Mouse (Mus musculus) myocyte (in vitro differentiated cells): Measurements from ENCODE around the gene Fam221b. TPM values are rescaled to one million over a fixed set of nuclear protein-coding genes. Genes with fewer than 3 reads are reported as not detected.

Experiments
- H3K27me3 ChIP-seq: one replicate; pipeline ENCODE4 v1.6.1; 2011; ENCODE audit not compliant: control insufficient read depth, insufficient read depth, insufficient read length
- H3K36me3 ChIP-seq: one replicate; pipeline ENCODE4 v1.6.1; 2011; ENCODE audit not compliant: control insufficient read depth, insufficient read depth
- H3K4me2 ChIP-seq: one replicate; pipeline ENCODE4 v1.6.1; 2011; ENCODE audit warnings: low read depth, control low read depth
- H3K4me3 ChIP-seq: one replicate; pipeline ENCODE4 v1.5.1; 2011; ENCODE audit warnings: mild to moderate bottlenecking, control low read depth, moderate library complexity
- H3K79me2 ChIP-seq: one replicate; pipeline ENCODE4 v1.6.1; 2011; ENCODE audit not compliant: control insufficient read depth, insufficient read depth
- H3ac ChIP-seq: one replicate; pipeline ENCODE4 v1.6.1; 2011; ENCODE audit not compliant: control insufficient read depth, insufficient read length
- CEBPB ChIP-seq: IDR thresholded peaks from 2 replicates; pipeline ENCODE4 v1.6.1; 2011; ENCODE audit warnings: mild to moderate bottlenecking, moderate library complexity; ENCODE audit not compliant: poor library complexity, insufficient read depth, severe bottlenecking
- E2F4 ChIP-seq: IDR thresholded peaks from one replicate; pipeline ENCODE4 v1.6.1; 2011; ENCODE audit warnings: mild to moderate bottlenecking, control low read depth, moderate library complexity; ENCODE audit not compliant: insufficient read depth
- MAX ChIP-seq: IDR thresholded peaks from one replicate; pipeline ENCODE4 v1.6.1; 2011; ENCODE audit warnings: low read depth, mild to moderate bottlenecking, control low read depth
- MYOD1 ChIP-seq, 3 experiments: IDR thresholded peaks; one replicate each; pipeline ENCODE4 v1.6.1; 2011; ENCODE audit warnings: control low read depth in 2 of 3, low read depth in 2 of 3, mild to moderate bottlenecking in 2 of 3, moderate library complexity in 1 of 3; ENCODE audit not compliant: insufficient read length in 2 of 3, control insufficient read depth in 1 of 3
- MYOG ChIP-seq, 3 experiments: IDR thresholded peaks; one replicate each; pipeline ENCODE4 v1.6.1; 2011; ENCODE audit warnings: control low read depth in 2 of 3, low read depth in 2 of 3, mild to moderate bottlenecking in 2 of 3; ENCODE audit not compliant: insufficient read length in 2 of 3, control insufficient read depth in 1 of 3, insufficient read depth in 1 of 3
- POLR2A ChIP-seq: IDR thresholded peaks from one replicate; pipeline ENCODE4 v1.6.1; 2011; ENCODE audit warnings: low read depth, mild to moderate bottlenecking, control low read depth, moderate library complexity; ENCODE audit not compliant: insufficient read length
- REST ChIP-seq: IDR thresholded peaks from one replicate; pipeline ENCODE4 v1.6.1; 2011; ENCODE audit warnings: mild to moderate bottlenecking, control low read depth, moderate library complexity; ENCODE audit not compliant: insufficient read depth, insufficient read length
- SRF ChIP-seq: IDR thresholded peaks from one replicate; pipeline ENCODE4 v1.6.1; 2011; ENCODE audit warnings: low read depth; ENCODE audit not compliant: control insufficient read depth, insufficient read length
- TCF12 ChIP-seq: IDR thresholded peaks from one replicate; pipeline ENCODE4 v1.6.1; 2011; ENCODE audit warnings: mild to moderate bottlenecking, control low read depth; ENCODE audit not compliant: poor library complexity, insufficient read depth, severe bottlenecking
- TCF3 ChIP-seq: IDR thresholded peaks from one replicate; pipeline ENCODE4 v1.6.1; 2011; ENCODE audit warnings: low read depth, control low read depth; ENCODE audit not compliant: insufficient read length
- USF1 ChIP-seq: IDR thresholded peaks from one replicate; pipeline ENCODE4 v1.6.1; 2011; ENCODE audit warnings: low read depth, mild to moderate bottlenecking, control low read depth, moderate library complexity
- polyA plus RNA-seq: library from polyadenylated mRNA; unstranded; fragments of >200 nt; fragmentation: generic; extraction: Trizol; gene quantifications from one replicate; pipeline ENCODE4 v1.2.1, GENCODE M21; 2012; ENCODE audit warnings: missing spikeins

The Fam221b gene
- polyA plus RNA-seq, 1 experiment = 3.4 TPM

GRCm38 (mm10) chr4:43612534-43612933 lies 56.4 kb downstream of the Fam221b start:
- Histone ChIP-seq H3K4me2 (no peak overlapping the region), H3K4me3 (no peak overlapping the region), H3K36me3 (no peaks in the 10 kb centered on the region), H3K79me2 (no peaks in the 10 kb centered on the region), H3ac (no peak overlapping the region), H3K27me3 (peaks cover 15% of the 10 kb centered on the region)
- TF ChIP-seq CEBPB (no peak), MYOD1 (IDR thresholded peaks at IDR 0.05; ENCODE audit: control insufficient read depth in 1 of 3, insufficient read length in 2 of 3, low read depth in 2 of 3) (no peak), TCF3 (no peak), MYOG (IDR thresholded peaks at IDR 0.05; ENCODE audit: control insufficient read depth in 1 of 3, insufficient read depth in 1 of 3, insufficient read length in 2 of 3, low read depth in 2 of 3) (no peak), E2F4 (no peak), POLR2A (no peak), SRF (no peak), REST (no peak), MAX (no peak), USF1 (no peak), TCF12 (no peak)

Other genes starting within 250 kb of the Fam221b start
- gene Fam166b, start 240.0 kb downstream of the Fam221b start, polyA plus RNA-seq = 0.04 TPM
- gene Tesk1, start 227.2 kb downstream of the Fam221b start, polyA plus RNA-seq = 40.4 TPM
- 0.74 TPM for gene Cd72, start 214.5 kb downstream of the Fam221b start, polyA plus RNA-seq
- gene Sit1, start 185.4 kb downstream of the Fam221b start, polyA plus RNA-seq = not detected
- 111 TPM for gene Ccdc107, start 176.2 kb downstream of the Fam221b start, polyA plus RNA-seq
- 5.7 TPM for gene Arhgef39, start 169.4 kb downstream of the Fam221b start, polyA plus RNA-seq
- 10.7 TPM for gene Car9, start 162.2 kb downstream of the Fam221b start, polyA plus RNA-seq
- gene Tpm2, start 145.4 kb downstream of the Fam221b start, polyA plus RNA-seq = 2,542 TPM
- gene Creb3, start 106.8 kb downstream of the Fam221b start, polyA plus RNA-seq = 73.9 TPM
- gene Tln1, start 106.5 kb downstream of the Fam221b start, polyA plus RNA-seq = 225 TPM
- gene Rgp1, start 90.4 kb downstream of the Fam221b start, polyA plus RNA-seq = 28.6 TPM
- gene Gba2, start 90.3 kb downstream of the Fam221b start, polyA plus RNA-seq = 5.9 TPM
- not detected for gene Msmp, start 84.7 kb downstream of the Fam221b start, polyA plus RNA-seq
- gene Npr2, start 37.2 kb downstream of the Fam221b start, polyA plus RNA-seq = 9.1 TPM
- 0.02 TPM for gene Spag8, start 15.6 kb downstream of the Fam221b start, polyA plus RNA-seq
- gene Hint2, start 12.7 kb downstream of the Fam221b start, polyA plus RNA-seq = 99.1 TPM
- 1.7 TPM for gene Tmem8b, start 174 bp downstream of the Fam221b start, polyA plus RNA-seq
- gene Olfr70, start 31.7 kb upstream of the Fam221b start, polyA plus RNA-seq = not detected
- gene Olfr71, start 41.1 kb upstream of the Fam221b start, polyA plus RNA-seq = not detected
- 0.78 TPM for gene Hrct1, start 58.0 kb upstream of the Fam221b start, polyA plus RNA-seq
- 0.02 TPM for gene Spaar, start 60.9 kb upstream of the Fam221b start, polyA plus RNA-seq
- not detected for gene Olfr159, start 101.9 kb upstream of the Fam221b start, polyA plus RNA-seq
- gene Olfr156, start 154.8 kb upstream of the Fam221b start, polyA plus RNA-seq = not detected
- not detected for gene Olfr157, start 171.1 kb upstream of the Fam221b start, polyA plus RNA-seq
- not detected for gene Olfr155, start 182.4 kb upstream of the Fam221b start, polyA plus RNA-seq
- 0.61 TPM for gene Reck, start 206.4 kb upstream of the Fam221b start, polyA plus RNA-seq